Mouse (Mus musculus) embryonic facial prominence, embryonic 15.5 days (tissue): Measurements from ENCODE around the gene AI854703. TPM values are rescaled to one million over a fixed set of nuclear protein-coding genes. Genes with fewer than 3 reads are reported as not detected.
A peak's percentile ranks its signal among the peaks of the same experiment; 100 is the strongest.

Experiments
- ATAC-seq: fragments of 200-750 bp; cut with Nextera tagmentation; 2 replicates; pipeline ENCODE4 v1.8.0; 2017; ENCODE audit warnings: low read depth, moderate TSS enrichment; ENCODE audit not compliant: insufficient number of reproducible peaks, low FRiP score, low TSS enrichment
- H3K27ac ChIP-seq: fragments of 300-500 bp; sonication (generic); replicated peaks from 2 replicates; pipeline ENCODE4 v1.5.1; 2015; ENCODE audit warnings: mild to moderate bottlenecking, inconsistent platforms
- H3K27me3 ChIP-seq: fragments of 300-500 bp; sonication (generic); 2 replicates; pipeline ENCODE4 v1.6.1; 2015; ENCODE audit warnings: inconsistent platforms
- H3K36me3 ChIP-seq: fragments of 300-500 bp; sonication (generic); 2 replicates; pipeline ENCODE4 v1.6.1; 2015; ENCODE audit warnings: mild to moderate bottlenecking, inconsistent platforms
- H3K4me1 ChIP-seq: fragments of 300-500 bp; sonication (generic); 2 replicates; pipeline ENCODE4 v1.6.1; 2015; ENCODE audit warnings: inconsistent platforms
- H3K4me2 ChIP-seq: fragments of 300-500 bp; sonication (generic); replicated peaks from 2 replicates; pipeline ENCODE4 v1.6.1; 2015; ENCODE audit warnings: mild to moderate bottlenecking, inconsistent platforms
- H3K4me3 ChIP-seq: fragments of 300-500 bp; sonication (generic); replicated peaks from 2 replicates; pipeline ENCODE4 v1.5.1; 2015; ENCODE audit warnings: mild to moderate bottlenecking, inconsistent platforms
- H3K9ac ChIP-seq: fragments of 300-500 bp; sonication (generic); 2 replicates; pipeline ENCODE4 v1.6.1; 2015; ENCODE audit warnings: inconsistent platforms
- H3K9me3 ChIP-seq: fragments of 300-500 bp; sonication (generic); replicated peaks from 2 replicates; pipeline ENCODE4 v1.6.1; 2016; ENCODE audit warnings: inconsistent platforms
- WGBS: fragments of 180-500 bp; shearing (Covaris S2); methylation state at CpG from one replicate; pipeline ENCODE4 v1.1.7; 2015; 5-methylcytosine and 5-hydroxymethylcytosine counted together
- polyA plus RNA-seq: library from polyadenylated mRNA; unstranded; fragments of >200 nt; fragmentation: Nextera tagmentation; extraction: Ambion mirVana; gene quantifications from 2 replicates; pipeline ENCODE4 v1.2.1, GENCODE M21; 2015

Gene AI854703
- polyA plus RNA-seq, 1 experiment from 2014 or later, result 1.5 TPM

DNA sequence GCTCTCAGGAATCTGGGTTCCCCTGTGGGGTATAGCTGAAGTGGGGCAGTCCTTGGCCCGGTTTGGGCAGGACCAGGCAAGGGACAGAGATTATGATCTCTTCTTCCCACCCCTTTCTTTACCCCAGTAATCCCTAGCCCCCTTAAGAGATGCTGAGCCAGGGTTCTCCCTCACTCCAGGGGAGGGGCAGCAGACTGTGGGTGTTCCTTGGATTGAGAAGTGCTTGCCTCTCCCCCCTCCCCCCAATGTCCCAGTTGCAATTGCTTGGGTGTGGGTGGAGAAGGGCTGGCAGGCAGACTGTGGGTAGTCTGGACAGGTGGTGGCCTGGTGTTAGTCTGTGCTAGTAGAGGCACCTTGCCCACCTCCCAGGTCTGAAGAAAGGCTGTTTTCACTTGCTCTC is 31.3 kb upstream of the AI854703 start:
- peaks cover 19% of the 10 kb centered on the region for H3K9me3 ChIP-seq

GRCm38 (mm10) chr6:48596545-48597232 is 29.9 kb upstream of the AI854703 start:
- H3K9me3 ChIP-seq, result peaks cover 19% of the 10 kb centered on the region
- WGBS, result 97% methylated on average over 45 of the region's 45 CpGs
- peaks cover 40% of the 10 kb centered on the region for H3K36me3 ChIP-seq
- H3K4me3 ChIP-seq, result no peak overlapping the region
- H3K27ac ChIP-seq, result no peak overlapping the region
- no peak overlapping the region for H3K4me2 ChIP-seq
- peaks cover 22% of the 10 kb centered on the region for H3K4me1 ChIP-seq
- no peaks in the 10 kb centered on the region for H3K27me3 ChIP-seq
- no peak for ATAC-seq
- H3K9ac ChIP-seq, result no peak overlapping the region

More for the DNA sequence above, 31.3 kb upstream of the AI854703 start:
- WGBS, result 62% methylated on average over 1 of the region's 1 CpGs
- Histone ChIP-seq H3K27ac (no peak overlapping the region), H3K4me3 (peak overlapping the region; percentile 83), H3K4me2 (peak overlapping the region; percentile 82), H3K27me3 (no peaks in the 10 kb centered on the region), H3K4me1 (peaks cover 22% of the 10 kb centered on the region), H3K36me3 (peaks cover 40% of the 10 kb centered on the region), H3K9ac (no peak overlapping the region)
- ATAC-seq, result no peak

GRCm38 (mm10) chr6:48597233-48597625 is 29.3 kb upstream of the AI854703 start:
- Histone ChIP-seq H3K4me1 (peaks cover 22% of the 10 kb centered on the region), H3K27ac (no peak overlapping the region), H3K9ac (no peak overlapping the region), H3K4me3 (no peak overlapping the region), H3K9me3 (peaks cover 19% of the 10 kb centered on the region), H3K27me3 (no peaks in the 10 kb centered on the region), H3K4me2 (no peak overlapping the region), H3K36me3 (peaks cover 40% of the 10 kb centered on the region)
- WGBS, result 97% methylated on average over 27 of the region's 27 CpGs
- no peak for ATAC-seq

GRCm38 (mm10) chr6:48600594-48600993 is 26.0 kb upstream of the AI854703 start:
- WGBS, result 85% methylated on average over 1 of the region's 1 CpGs
- 0 out of 2 replicates have a peak overlapping the region, but pooled peaks have one; percentile 74 for H3K4me3 ChIP-seq
- H3K4me1 ChIP-seq, result peaks cover 8% of the 10 kb centered on the region
- H3K9me3 ChIP-seq, result peaks cover 19% of the 10 kb centered on the region
- H3K27ac ChIP-seq, result no peak overlapping the region
- H3K4me2 ChIP-seq, result no peak overlapping the region
- no peak for ATAC-seq
- H3K9ac ChIP-seq, result no peak overlapping the region
- H3K27me3 ChIP-seq, result no peaks in the 10 kb centered on the region
- H3K36me3 ChIP-seq, result peaks cover 40% of the 10 kb centered on the region

DNA sequence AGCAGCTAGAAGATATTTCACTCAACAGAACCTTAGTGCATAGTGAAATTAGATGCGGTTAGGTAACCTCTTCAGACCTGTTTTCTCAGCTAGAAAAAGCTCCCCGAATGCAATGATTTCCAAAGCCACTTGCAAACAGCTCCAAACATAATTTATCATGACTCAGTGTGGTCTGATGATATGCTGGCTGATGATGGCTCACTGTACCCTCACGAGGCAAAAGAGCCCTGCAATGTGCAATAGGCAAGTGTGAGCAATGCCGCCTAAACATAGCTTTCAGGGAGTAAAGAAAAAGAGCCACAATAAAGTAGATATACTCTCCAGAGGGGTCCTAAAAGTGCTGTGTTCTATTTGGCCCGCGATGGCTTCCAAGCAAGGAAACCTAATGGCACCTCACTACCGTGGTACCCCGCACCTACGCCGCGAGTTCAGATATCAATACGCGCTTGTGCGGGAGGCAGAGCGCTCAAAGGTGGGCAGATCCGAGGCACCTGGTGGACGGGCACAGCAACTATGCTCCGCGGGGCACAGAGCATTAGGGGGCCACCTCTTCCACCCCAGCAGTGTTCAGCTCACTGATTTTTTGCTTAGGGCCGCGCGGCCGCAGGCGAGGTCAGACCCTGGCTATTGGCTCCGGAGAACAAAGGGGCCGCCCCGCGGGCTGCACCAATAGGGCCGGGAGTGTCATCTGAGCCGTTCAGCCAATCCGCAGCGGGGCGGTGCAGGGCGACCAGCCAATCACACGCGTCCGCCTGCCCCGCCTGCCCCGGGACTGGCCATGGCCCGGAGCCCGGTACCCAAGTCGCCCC is 25.1 kb upstream of the AI854703 start, which contains the start of gene Zfp775:
Gene Zfp775 (plus strand): TSS at position 793 of the 809 bp plus-strand sequence.
- WGBS, result 4% methylated on average over 42 of the region's 42 CpGs
- peak; percentile 98 for ATAC-seq

DNA sequence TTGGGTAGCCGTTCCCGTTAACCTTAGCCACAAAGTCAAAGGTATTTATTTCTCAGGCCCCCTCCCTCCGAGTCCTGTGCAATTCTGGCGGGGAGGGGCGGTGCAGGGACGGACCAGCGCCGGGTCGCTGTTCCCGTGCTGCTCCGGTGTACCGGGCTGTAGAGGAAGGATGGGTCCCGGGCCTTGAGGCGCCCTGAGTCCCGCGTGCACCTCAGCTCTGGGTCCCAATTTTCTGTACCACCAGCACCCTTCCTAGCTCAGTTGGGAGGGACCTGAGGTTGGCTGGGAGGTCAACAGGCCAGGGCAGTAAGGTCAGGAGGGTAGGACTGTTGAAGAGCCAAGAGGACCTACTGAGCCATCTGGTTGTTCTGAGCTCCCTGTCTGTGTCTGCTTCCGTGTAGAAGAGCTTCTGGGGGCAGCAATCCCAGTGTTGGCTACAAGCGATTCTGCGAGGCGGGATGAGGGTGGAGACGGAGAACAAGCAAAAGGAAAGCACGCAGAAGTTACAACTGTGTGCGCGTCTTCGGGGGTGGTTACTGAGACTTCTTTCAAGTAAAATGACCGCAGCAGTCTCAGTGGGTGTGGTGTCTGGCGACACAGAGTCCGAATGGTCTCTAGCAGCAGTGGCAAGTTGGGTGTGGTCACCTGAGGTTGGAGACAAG is 24.4 kb upstream of the AI854703 start:
- 1% methylated on average over 28 of the region's 28 CpGs for WGBS
- peak; percentile 66 for ATAC-seq
- Histone ChIP-seq H3K27me3 (no peaks in the 10 kb centered on the region), H3K4me3 (peak overlapping the region; percentile 74), H3K9me3 (peaks cover 8% of the 10 kb centered on the region), H3K4me2 (peak overlapping the region; percentile 95), H3K27ac (peak overlapping the region; percentile 78), H3K4me1 (peaks cover 8% of the 10 kb centered on the region), H3K36me3 (peaks cover 27% of the 10 kb centered on the region), H3K9ac (peak overlapping the region; percentile 58)

More for the DNA sequence above, 25.1 kb upstream of the AI854703 start, which contains the start of gene Zfp775:
- peaks cover 34% of the 10 kb centered on the region for H3K36me3 ChIP-seq
- peak within 1 kb of the TSS; percentile 74 for H3K4me3 ChIP-seq
- H3K4me1 ChIP-seq, result peaks cover 8% of the 10 kb centered on the region
- peak within 1 kb of the TSS; percentile 58 for H3K9ac ChIP-seq
- H3K4me2 ChIP-seq, result peak within 1 kb of the TSS; percentile 95
- peaks cover 16% of the 10 kb centered on the region for H3K9me3 ChIP-seq
- no peaks in the 10 kb centered on the region for H3K27me3 ChIP-seq
- H3K27ac ChIP-seq, result peak within 1 kb of the TSS; percentile 78

GRCm38 (mm10) chr6:48608124-48608523 is 18.4 kb upstream of the AI854703 start:
- no peak overlapping the region for H3K27ac ChIP-seq
- no peaks in the 10 kb centered on the region for H3K36me3 ChIP-seq
- no peak for ATAC-seq
- H3K9ac ChIP-seq, result no peak overlapping the region
- 51% methylated on average over 2 of the region's 2 CpGs for WGBS
- no peak overlapping the region for H3K4me3 ChIP-seq
- no peaks in the 10 kb centered on the region for H3K27me3 ChIP-seq
- no peak overlapping the region for H3K4me2 ChIP-seq
- no peaks in the 10 kb centered on the region for H3K9me3 ChIP-seq
- H3K4me1 ChIP-seq, result peaks cover under 1% of the 10 kb centered on the region; the same call in 1 of the 2 replicates

DNA sequence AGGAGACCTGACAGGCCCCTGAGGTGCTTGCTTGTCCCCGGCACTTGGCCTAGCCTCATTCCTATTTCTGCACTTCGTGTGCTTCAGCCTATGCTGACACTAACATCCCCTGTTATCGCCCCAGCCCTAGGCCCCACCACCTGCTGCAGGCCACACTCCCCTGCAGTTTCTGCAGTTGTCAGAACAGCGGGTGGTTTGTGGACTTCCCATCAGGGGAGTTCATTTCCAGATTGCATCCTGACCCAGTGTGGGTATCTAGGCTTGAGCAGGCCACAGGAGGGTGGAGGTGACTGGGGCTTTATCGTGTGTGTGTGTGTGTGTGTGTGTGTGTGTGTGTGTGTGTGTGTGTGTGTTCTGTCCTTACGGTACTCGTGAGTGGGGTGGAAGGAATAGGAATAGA is 17.1 kb upstream of the AI854703 start:
- peaks cover 8% of the 10 kb centered on the region for H3K36me3 ChIP-seq
- no peaks in the 10 kb centered on the region for H3K27me3 ChIP-seq
- no peak overlapping the region for H3K27ac ChIP-seq
- no peak overlapping the region for H3K9ac ChIP-seq
- H3K4me2 ChIP-seq, result no peak overlapping the region
- H3K9me3 ChIP-seq, result no peaks in the 10 kb centered on the region
- H3K4me3 ChIP-seq, result no peak overlapping the region
- 65% methylated on average over 7 of the region's 7 CpGs for WGBS
- H3K4me1 ChIP-seq, result no peaks in the 10 kb centered on the region
- ATAC-seq, result no peak

- peaks cover 10% of the 10 kb centered on the region for H3K36me3 ChIP-seq
- whole genome bisulfite sequencing, result 88% methylated on average over 3 of the region's 3 CpGs
- no peak overlapping the region for H3K27ac ChIP-seq
- ATAC-seq, result no peak
- no peak overlapping the region for H3K4me2 ChIP-seq
- H3K4me3 ChIP-seq, result no peak overlapping the region
- H3K9ac ChIP-seq, result no peak overlapping the region
- H3K27me3 ChIP-seq, result no peaks in the 10 kb centered on the region
- no peaks in the 10 kb centered on the region for H3K4me1 ChIP-seq
- H3K9me3 ChIP-seq, result no peaks in the 10 kb centered on the region
Measured at GRCm38 (mm10) chr6:48610657-48611056, 15.9 kb upstream of the AI854703 start.

DNA sequence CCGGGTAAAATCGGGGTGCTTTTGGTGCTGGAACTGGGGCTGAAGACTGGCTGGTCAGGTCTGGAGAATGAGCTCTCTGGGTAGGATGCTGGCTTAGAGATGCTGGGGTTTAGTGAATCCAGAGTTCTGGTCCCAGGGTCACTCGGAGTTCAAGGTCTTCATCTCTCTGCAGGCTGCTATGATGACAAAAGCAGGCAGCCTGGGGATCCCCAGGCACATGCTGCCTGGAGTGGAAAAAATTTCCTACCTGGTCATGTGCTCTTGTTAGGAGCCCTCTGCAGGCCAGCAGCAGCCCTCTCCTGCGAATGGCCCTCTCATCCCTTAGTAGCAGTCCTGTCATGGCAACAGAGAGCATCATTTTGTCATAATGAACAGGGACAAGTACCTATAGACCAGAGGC is 13.1 kb upstream of the AI854703 start:
- Histone ChIP-seq H3K4me1 (no peaks in the 10 kb centered on the region), H3K9me3 (no peaks in the 10 kb centered on the region), H3K4me2 (no peak overlapping the region), H3K4me3 (no peak overlapping the region), H3K27me3 (no peaks in the 10 kb centered on the region), H3K36me3 (peaks cover 10% of the 10 kb centered on the region), H3K27ac (no peak overlapping the region), H3K9ac (no peak overlapping the region)
- 86% methylated on average over 4 of the region's 4 CpGs for WGBS
- ATAC-seq, result no peak

DNA sequence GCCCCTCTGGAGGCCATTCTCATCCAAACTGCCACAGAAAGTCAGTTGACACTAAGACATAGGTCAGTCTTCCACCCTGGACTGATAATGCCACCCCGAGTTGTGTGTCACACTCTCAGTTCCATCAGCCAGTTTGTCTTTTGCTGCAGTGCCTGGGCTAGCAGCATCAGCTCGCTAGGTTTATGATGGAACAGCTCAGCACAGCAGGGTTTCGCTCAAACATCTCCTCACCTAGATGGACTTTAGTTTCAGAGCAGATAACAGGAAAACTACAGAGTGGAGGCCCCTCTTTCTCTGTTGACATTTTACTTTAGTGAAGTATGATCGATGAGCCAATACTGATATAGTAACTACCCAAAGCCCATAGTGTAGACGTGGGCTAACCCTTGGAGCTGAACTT is 11.8 kb upstream of the AI854703 start:
- ATAC-seq, result no peak
- no peak overlapping the region for H3K9ac ChIP-seq
- no peak overlapping the region for H3K4me3 ChIP-seq
- H3K9me3 ChIP-seq, result no peaks in the 10 kb centered on the region
- no peaks in the 10 kb centered on the region for H3K4me1 ChIP-seq
- no peaks in the 10 kb centered on the region for H3K27me3 ChIP-seq
- no peak overlapping the region for H3K4me2 ChIP-seq
- WGBS, result 93% methylated on average over 5 of the region's 5 CpGs
- H3K36me3 ChIP-seq, result peaks cover 20% of the 10 kb centered on the region
- no peak overlapping the region for H3K27ac ChIP-seq
